10 mouse cellular contexts compared by ENCODE assay signal in the genomic region with DNA sequence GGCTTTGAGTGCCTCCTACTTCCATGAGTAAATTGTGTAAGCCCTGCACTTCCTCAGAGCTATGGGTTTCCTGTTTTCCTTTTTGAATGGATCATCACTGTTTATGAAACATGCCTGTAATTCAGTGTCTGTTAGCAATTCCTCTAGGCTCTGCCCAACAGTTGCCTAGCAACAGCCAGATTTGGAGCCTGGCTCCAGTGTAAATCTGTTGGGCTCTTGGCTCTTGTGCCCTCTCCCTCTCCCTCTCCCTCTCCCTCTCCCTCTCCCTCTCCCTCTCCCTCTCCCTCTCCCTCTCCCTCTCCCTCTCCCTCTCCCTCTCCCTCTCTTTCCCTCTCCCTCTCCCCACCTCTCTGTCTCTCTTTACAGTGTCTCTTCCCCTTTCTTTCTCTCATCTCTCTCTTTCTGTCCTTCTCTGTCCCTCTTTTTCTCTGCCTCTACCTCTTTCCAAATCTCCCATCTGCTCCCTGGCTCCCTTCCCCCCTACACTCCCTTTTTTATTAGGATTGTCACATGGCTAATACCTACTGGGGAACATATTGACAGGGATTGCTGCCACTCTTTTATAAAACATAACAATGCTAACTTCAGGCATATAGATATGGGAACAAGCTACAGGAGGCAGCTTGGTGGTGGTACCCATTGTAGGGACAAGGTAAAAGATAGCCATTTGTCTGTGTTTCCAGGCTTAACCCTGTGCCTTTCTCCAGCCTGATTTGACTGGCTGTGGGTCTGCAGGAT. TPM values are rescaled to one million over a fixed set of nuclear protein-coding genes. Genes with fewer than 3 reads are reported as not detected.
DNase-seq lines count a peak whose midpoint lies in the region; ATAC-seq and TF ChIP-seq lines count a peak whose summit lies in the region.
"Had no signal": no experiment of that assay in that cellular context is flagged by ENCODE, and none has a peak within 500 bp of the region (broad histone marks: within the 10 kb centered on the region; RNA-seq: fewer than 3 reads in every experiment).

No protein-coding gene starts in this region.

- H3K27ac ChIP-seq in embryonic facial prominence, embryonic 15.5 days (replicated peaks) = peak overlapping the region; percentile 44; the same call in 1 of the 2 replicates
- peak overlapping the region; percentile 80 for H3K27ac ChIP-seq in midbrain, postnatal 0 days (ENCODE audit: low read depth, low read length)
- no peak overlapping the region for H3K27ac ChIP-seq in limb, embryonic 10.5 days

- H3K4me3 ChIP-seq in embryonic facial prominence, embryonic 15.5 days (replicated peaks) = no peak overlapping the region
- no peak overlapping the region for H3K4me3 ChIP-seq in midbrain, postnatal 0 days (ENCODE audit: low read depth, low read length)
- no peak overlapping the region for H3K4me3 ChIP-seq in limb, embryonic 10.5 days

- in situ Hi-C loops in Patski (cut with MboI; ENCODE audit: low pct_unique_long_range_greater_than_20kb) = no loop called here

- POLR2A ChIA-PET in Patski (lab: Charles Lee) = no interaction called here

- ATAC-seq in Patski = peak; percentile 54
- ATAC-seq in embryonic facial prominence, embryonic 15.5 days (ENCODE audit: insufficient number of reproducible peaks, low FRiP score, low TSS enrichment, low read depth) = peak; percentile 69; the same call in 1 of the 2 replicates
- ATAC-seq in midbrain, postnatal 0 days (ENCODE audit: low FRiP score) = peak; percentile 89

- H3K9me3 ChIP-seq in embryonic facial prominence, embryonic 15.5 days (replicated peaks) = no peaks in the 10 kb centered on the region
- no peaks in the 10 kb centered on the region for H3K9me3 ChIP-seq in midbrain, postnatal 0 days (ENCODE audit: low read length)
- peaks cover 5% of the 10 kb centered on the region; the same call in 1 of the 2 replicates for H3K9me3 ChIP-seq in limb, embryonic 10.5 days (replicated peaks)

- H3K36me3 ChIP-seq in embryonic facial prominence, embryonic 15.5 days = no peaks in the 10 kb centered on the region
- H3K36me3 ChIP-seq in midbrain, postnatal 0 days (ENCODE audit: insufficient read depth, low read length) = no peaks in the 10 kb centered on the region
- H3K36me3 ChIP-seq in limb, embryonic 10.5 days = no peaks in the 10 kb centered on the region

- no peak overlapping the region for H3K4me2 ChIP-seq in embryonic facial prominence, embryonic 15.5 days (replicated peaks)
- no peak overlapping the region for H3K4me2 ChIP-seq in midbrain, postnatal 0 days (ENCODE audit: low read depth, low read length, poor library complexity, severe bottlenecking)

- CTCF ChIA-PET in Patski (lab: Charles Lee) = interaction anchor here (1.6 to 2.3 kb wide), 2 partner anchors 11 to 183 kb away, joined by 5 to 7 read pairs; no protein-coding TSS in a partner anchor

- peak; percentile 40 for DNase-seq in adrenal gland, adult 2 months
- no peak for DNase-seq in adrenal gland, adult (ENCODE audit: inconsistent age in 2 of 2, low spot score in 1 of 2)
- DNase-seq in Patski (ENCODE audit: low read depth, low spot score) = no peak
- peak; percentile 37 to 53 for DNase-seq in layer of hippocampus, postnatal 10 days (ENCODE audit: low spot score in 2 of 2)
- peak; percentile 93 for DNase-seq in midbrain, postnatal 0 days (ENCODE audit: low spot score)
- no peak for DNase-seq in limb, embryonic 10.5 days (ENCODE audit: low spot score)
- DNase-seq in urinary bladder, postnatal 14 days (ENCODE audit: low spot score) = no peak

- H3K9ac ChIP-seq in embryonic facial prominence, embryonic 15.5 days = no peak overlapping the region
- H3K9ac ChIP-seq in midbrain, postnatal 0 days (replicated peaks; ENCODE audit: low read length, poor library complexity, severe bottlenecking) = no peak overlapping the region

- no peaks in the 10 kb centered on the region for H3K27me3 ChIP-seq in Patski
- H3K27me3 ChIP-seq in embryonic facial prominence, embryonic 15.5 days = no peaks in the 10 kb centered on the region
- H3K27me3 ChIP-seq in midbrain, postnatal 0 days (ENCODE audit: insufficient read depth, low read length) = no peaks in the 10 kb centered on the region
- H3K27me3 ChIP-seq in limb, embryonic 10.5 days (ENCODE audit: low read depth, poor library complexity, severe bottlenecking) = no peaks in the 10 kb centered on the region

- no peak for TF ChIP-seq CTCF in Patski (IDR thresholded peaks at IDR 0.05)
- TF ChIP-seq CTCF in midbrain, postnatal 0 days (IDR thresholded peaks at IDR 0.05) = no peak

- peaks cover 8% of the 10 kb centered on the region for H3K4me1 ChIP-seq in embryonic facial prominence, embryonic 15.5 days
- peaks cover 8% of the 10 kb centered on the region for H3K4me1 ChIP-seq in midbrain, postnatal 0 days (ENCODE audit: insufficient read depth, low read length)
- H3K4me1 ChIP-seq in limb, embryonic 10.5 days = no peaks in the 10 kb centered on the region

RNA-seq across cellular contexts. Expression of a gene that starts 7.5 kb away (rescaled TPM):
- under 1 TPM in 1 of 2 experiments, not detected in 1; 0.17 TPM for total RNA-seq in adrenal gland, adult 2 months (2021)
- 0.10 and 0.35 TPM in 2 replicates for polyA plus RNA-seq in adrenal gland, adult 2 months (2012; rRNA removed)
- 5.1 TPM for polyA plus RNA-seq in Patski (2021)
- 2.2 and 3.2 TPM in 2 replicates for polyA plus RNA-seq in embryonic facial prominence, embryonic 15.5 days (2015; fragmentation: Nextera tagmentation; extraction: Ambion mirVana)
- total RNA-seq in layer of hippocampus, postnatal 10 days (2021) = 1 to 10 TPM; 1.2 to 1.3 TPM
- total RNA-seq in midbrain, postnatal 0 days (2014; rRNA removed) = 1.8 and 3.1 TPM in 2 replicates
- 1.6 and 2.3 TPM in 2 replicates for polyA plus RNA-seq in midbrain, postnatal 0 days (2015; fragmentation: Nextera tagmentation; extraction: Ambion mirVana)
- polyA plus RNA-seq in limb, embryonic 10.5 days (2016; fragmentation: Nextera tagmentation; extraction: Ambion mirVana) = not detected in 2 replicates
- polyA plus RNA-seq: small intestine, adult 2 months had no signal

RNA-seq across cellular contexts. Expression of a gene that starts 58.6 kb away (rescaled TPM):
- total RNA-seq in adrenal gland, adult 2 months (2021) = under 1 TPM; 0.09 to 0.17 TPM
- 0.04 TPM in 1 of 2 replicates, not detected in the other for polyA plus RNA-seq in adrenal gland, adult 2 months (2012; rRNA removed)
- polyA plus RNA-seq in Patski (2021) = 8.2 TPM
- polyA plus RNA-seq in embryonic facial prominence, embryonic 15.5 days (2015; fragmentation: Nextera tagmentation; extraction: Ambion mirVana) = 0.34 and 0.45 TPM in 2 replicates
- not detected for total RNA-seq in layer of hippocampus, postnatal 10 days (2021)
- total RNA-seq in midbrain, postnatal 0 days (2014; rRNA removed) = 0.66 TPM in 1 of 2 replicates, not detected in the other
- 0.20 and 0.36 TPM in 2 replicates for polyA plus RNA-seq in midbrain, postnatal 0 days (2015; fragmentation: Nextera tagmentation; extraction: Ambion mirVana)
- not detected in 2 replicates for polyA plus RNA-seq in limb, embryonic 10.5 days (2016; fragmentation: Nextera tagmentation; extraction: Ambion mirVana)
- total RNA-seq: layer of hippocampus, postnatal 25 days had no signal
- polyA plus RNA-seq: small intestine, adult 2 months had no signal

Comparison
In these comparisons a context has a peak if more than half of its experiments do, and no peak if none do; other contexts are left out.
1. DNase-seq: peak in adrenal gland, adult 2 months (single experiment), layer of hippocampus, postnatal 10 days (2 of 2) and midbrain, postnatal 0 days (single experiment); none in adrenal gland, adult (0 of 2), Patski (single experiment), limb, embryonic 10.5 days (single experiment) and urinary bladder, postnatal 14 days (single experiment).
2. Peak in every context shown above with its lines, with median percentiles within 50 percentile points of each other: ATAC-seq.